Mouse (Mus musculus) erythroblast, embryonic 14.5 days (primary cell): ENCODE measurements around the gene Ndufa6.

Experiments
- GATA1 ChIP-seq: IDR thresholded peaks from 2 replicates; pipeline ENCODE4 v1.6.1; 2012; ENCODE audit warnings: low read length, inconsistent platforms, mixed read lengths
- TAL1 ChIP-seq: IDR thresholded peaks from 3 replicates; pipeline ENCODE4 v1.6.1; 2012; ENCODE audit warnings: low read length, inconsistent platforms, mixed read lengths

GRCm38 (mm10) chr15:82345820-82346470, 8.2 kb downstream of the Ndufa6 start:
- TF ChIP-seq GATA1 = no peak
- TF ChIP-seq TAL1 = no peak
